Mouse (Mus musculus): Measurements from ENCODE around the gene Pnliprp2. TPM values are rescaled to one million over a fixed set of nuclear protein-coding genes. Genes with fewer than 3 reads are reported as not detected.

The Pnliprp2 gene
- polyA plus RNA-seq, 1 experiment from 2014 or later = 1.1 TPM

Other genes with a start within 250 kb of the Pnliprp2 start
- gene Ccdc172, start 247.7 kb upstream of the Pnliprp2 start, polyA plus RNA-seq (2014; fragmentation: Nextera tagmentation; extraction: Ambion mirVana) = not detected in 2 replicates
- 0.27 and 0.28 TPM in 2 replicates for gene Pnlip, start 107.2 kb upstream of the Pnliprp2 start, polyA plus RNA-seq (2014; fragmentation: Nextera tagmentation; extraction: Ambion mirVana)
- 254 TPM in 1 of 2 replicates, not detected in the other for gene Pnliprp1, start 30.8 kb upstream of the Pnliprp2 start, polyA plus RNA-seq (2014; fragmentation: Nextera tagmentation; extraction: Ambion mirVana)
- not detected in 2 replicates for gene 1700019N19Rik, start 34.7 kb downstream of the Pnliprp2 start, polyA plus RNA-seq (2014; fragmentation: Nextera tagmentation; extraction: Ambion mirVana)
- 0.32 and 0.38 TPM in 2 replicates for gene Eno4, start 183.7 kb downstream of the Pnliprp2 start, polyA plus RNA-seq (2014; fragmentation: Nextera tagmentation; extraction: Ambion mirVana)
- 4.9 and 5.0 TPM in 2 replicates for gene Hspa12a, start 183.9 kb downstream of the Pnliprp2 start, polyA plus RNA-seq (2014; fragmentation: Nextera tagmentation; extraction: Ambion mirVana)